Mouse (Mus musculus) embryonic fibroblast, embryonic 13.5 days (primary cell): Measurements from ENCODE around the gene Rbms1.

Source experiments
- CTCF ChIP-seq: IDR thresholded peaks from 2 replicates; pipeline ENCODE4 v1.5.1; 2011; ENCODE audit warnings: mild to moderate bottlenecking, control low read depth, low read length, moderate library complexity, borderline replicate concordance; ENCODE audit not compliant: insufficient read depth
- POLR2A ChIP-seq: IDR thresholded peaks from 2 replicates; pipeline ENCODE4 v1.6.1; 2011; ENCODE audit warnings: low read depth, mild to moderate bottlenecking, control low read depth, low read length, moderate library complexity

- TF ChIP-seq POLR2A (no peak), CTCF (no peak)
These were observed 120.0 kb downstream of the Rbms1 start for GRCm38 (mm10) chr2:60842976-60843375.
